Mouse (Mus musculus) urinary bladder, postnatal 36 days (tissue): ENCODE results near the gene Stat4.
"Not testable (repeated sequence)": the region's sequence is repeated elsewhere in the genome, so short reads cannot be mapped to it uniquely, and the experiment has no call there.

ENCODE experiments used
- DNase-seq, 2 experiments: peaks; one replicate each; pipeline ENCODE4 v3.0.0; 2022; ENCODE audit warnings: low spot score in 2 of 2, mixed read lengths in 1 of 2

Stat4 gene

GRCm38 (mm10) chr1:52028686-52029085, 41.7 kb downstream of the Stat4 start:
- DNase-seq, result no peak

- DNase-seq, result no peak
These were observed 48.1 kb downstream of the Stat4 start for GRCm38 (mm10) chr1:52034816-52035752.

- no peak for DNase-seq
These were observed 52.2 kb downstream of the Stat4 start for GRCm38 (mm10) chr1:52039151-52039550.

- DNase-seq, result no peak
These were observed 52.7 kb downstream of the Stat4 start for GRCm38 (mm10) chr1:52039626-52040025.

- DNase-seq, result no peak
These were observed 53.6 kb downstream of the Stat4 start for GRCm38 (mm10) chr1:52040366-52041061.

- no peak for DNase-seq
These were observed 56.2 kb downstream of the Stat4 start for GRCm38 (mm10) chr1:52043191-52043590.

- not testable (repeated sequence) for DNase-seq
These were observed 59.9 kb downstream of the Stat4 start for GRCm38 (mm10) chr1:52046891-52047290.

- DNase-seq, result no peak
These were observed 61.8 kb downstream of the Stat4 start for GRCm38 (mm10) chr1:52048711-52049110.

GRCm38 (mm10) chr1:52049827-52050226, 62.9 kb downstream of the Stat4 start:
- DNase-seq, result no peak

- no peak for DNase-seq
These were observed 64.6 kb downstream of the Stat4 start for GRCm38 (mm10) chr1:52051542-52051941.

- DNase-seq, result no peak
These were observed 66.0 kb downstream of the Stat4 start for GRCm38 (mm10) chr1:52052910-52053309.

- no peak for DNase-seq
These were observed 69.0 kb downstream of the Stat4 start for GRCm38 (mm10) chr1:52055947-52056346.

- no peak for DNase-seq
These were observed 70.2 kb downstream of the Stat4 start for GRCm38 (mm10) chr1:52057153-52057552.

GRCm38 (mm10) chr1:52066276-52066675, 79.3 kb downstream of the Stat4 start:
- DNase-seq, result no peak

- DNase-seq, result no peak
These were observed 79.7 kb downstream of the Stat4 start for GRCm38 (mm10) chr1:52066694-52067093.

- no peak for DNase-seq
These were observed 92.9 kb downstream of the Stat4 start for GRCm38 (mm10) chr1:52079724-52080367.

GRCm38 (mm10) chr1:52080375-52080774, 93.4 kb downstream of the Stat4 start:
- DNase-seq, result no peak

GRCm38 (mm10) chr1:52086236-52086635, 99.3 kb downstream of the Stat4 start:
- no peak for DNase-seq

- no peak for DNase-seq
These were observed 100.2 kb downstream of the Stat4 start for GRCm38 (mm10) chr1:52087128-52087527.

GRCm38 (mm10) chr1:52088634-52089033, 101.7 kb downstream of the Stat4 start:
- peak in 1 of 2 experiments; percentile 20 for DNase-seq

- no peak for DNase-seq
These were observed 111.8 kb downstream of the Stat4 start for GRCm38 (mm10) chr1:52098618-52099232.

- no peak for DNase-seq
These were observed 113.5 kb downstream of the Stat4 start for GRCm38 (mm10) chr1:52100496-52100895.
